Mouse (Mus musculus): ENCODE data around the gene Gipc3. TPM values are rescaled to one million over a fixed set of nuclear protein-coding genes. Genes with fewer than 3 reads are reported as not detected.

The Gipc3 gene
- polyA plus RNA-seq, 1 experiment: not detected

DNA sequence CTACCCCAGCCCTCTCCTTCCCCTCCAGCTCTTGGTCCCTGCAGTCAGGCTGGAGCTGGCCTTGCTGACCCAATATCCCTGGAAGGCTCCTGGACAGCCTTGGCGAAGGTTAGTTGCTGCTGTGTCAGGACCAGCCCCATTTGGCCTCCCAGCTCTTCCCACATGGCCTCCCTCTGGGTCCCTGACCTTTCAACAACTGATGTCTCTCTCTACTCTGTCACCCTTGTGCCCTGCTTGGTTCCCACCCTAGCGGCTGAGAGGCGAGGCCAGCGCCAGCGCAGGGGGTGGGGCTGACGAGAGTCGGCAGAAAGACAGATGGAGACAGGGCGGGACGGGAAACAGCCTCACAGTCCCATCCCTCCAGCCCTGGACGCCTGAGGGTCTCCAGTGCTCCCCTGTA, 14.7 kb downstream of the Gipc3 start, which contains the start of gene Tbxa2r:
Gene Tbxa2r (plus strand): TSS at position 346 of the 400 bp plus-strand sequence.
- H3K4me3 ChIP-seq (ENCODE audit: insufficient read depth, low read depth, low read length): no peak within 1 kb of the TSS; the same call in 1 of the 2 replicates
- no peaks in the 10 kb centered on the region for H3K4me1 ChIP-seq (ENCODE audit: control insufficient read depth, insufficient read depth, low read length)
- no peak for TF ChIP-seq CTCF (IDR thresholded peaks at IDR 0.05; ENCODE audit: insufficient read depth, low read depth, low read length)
- TF ChIP-seq POLR2A (IDR thresholded peaks at IDR 0.05; ENCODE audit: insufficient read depth, low read depth, low read length): no peak
- no peak within 1 kb of the TSS for H3K27ac ChIP-seq (ENCODE audit: insufficient read depth, low read depth, low read length)
- WGBS: 35% methylated on average over 10 of the region's 10 CpGs

DNA sequence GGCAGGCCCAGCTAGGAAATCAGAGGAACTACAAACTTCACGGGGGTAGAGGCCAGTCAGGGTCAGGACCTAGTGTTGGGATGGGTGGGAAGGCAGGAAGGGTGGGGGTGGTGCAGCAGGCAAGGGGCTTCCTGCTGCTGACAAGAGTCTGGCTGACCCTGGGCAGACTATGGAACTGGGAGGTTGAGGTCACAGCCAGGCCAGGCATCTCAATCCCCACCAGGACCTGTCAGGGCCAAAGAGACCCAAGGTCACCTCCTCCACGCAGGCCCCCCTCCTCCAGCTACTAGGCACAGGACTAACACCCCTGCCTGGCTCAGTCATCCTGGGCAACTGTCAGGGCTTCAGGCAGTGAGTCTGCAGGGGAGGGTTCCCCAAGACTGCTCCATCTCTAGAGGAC, 15.1 kb downstream of the Gipc3 start:
- WGBS: 65% methylated on average over 2 of the region's 2 CpGs

DNA sequence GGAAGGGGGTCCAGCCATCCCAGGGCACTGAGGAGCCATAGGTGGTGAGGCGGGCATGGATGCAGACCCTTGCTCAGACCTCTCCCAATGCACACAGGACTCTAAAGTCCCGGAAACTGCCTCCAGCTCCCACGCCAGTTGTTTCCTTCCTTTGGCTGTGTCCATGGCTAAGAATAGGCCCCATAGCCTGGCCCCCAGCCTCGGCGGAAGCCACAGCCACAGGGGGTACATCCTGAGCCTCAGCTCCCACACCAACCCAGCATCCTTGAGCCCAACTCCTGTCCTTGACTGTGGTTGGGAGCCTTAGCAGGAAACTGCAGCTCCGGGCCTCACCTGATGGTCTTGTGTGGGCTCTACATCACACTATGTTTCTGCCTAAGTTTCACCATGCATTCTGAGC, 16.2 kb downstream of the Gipc3 start:
- H3K4me3 ChIP-seq (ENCODE audit: insufficient read depth, low read depth, low read length): no peak overlapping the region
- no peak for TF ChIP-seq CTCF (IDR thresholded peaks at IDR 0.05; ENCODE audit: insufficient read depth, low read depth, low read length)
- no peak for TF ChIP-seq POLR2A (IDR thresholded peaks at IDR 0.05; ENCODE audit: insufficient read depth, low read depth, low read length)
- H3K4me1 ChIP-seq (ENCODE audit: control insufficient read depth, insufficient read depth, low read length): peaks cover 5% of the 10 kb centered on the region; the same call in 1 of the 2 replicates
- WGBS: 72% methylated on average over 6 of the region's 6 CpGs
- H3K27ac ChIP-seq (ENCODE audit: insufficient read depth, low read depth, low read length): peak overlapping the region; percentile 20; the same call in 1 of the 2 replicates

More for the DNA sequence above, 15.1 kb downstream of the Gipc3 start:
- Histone ChIP-seq H3K4me1 (ENCODE audit: control insufficient read depth, insufficient read depth, low read length) (no peaks in the 10 kb centered on the region), H3K27ac (ENCODE audit: insufficient read depth, low read depth, low read length) (no peak overlapping the region), H3K4me3 (ENCODE audit: insufficient read depth, low read depth, low read length) (no peak overlapping the region)
- TF ChIP-seq POLR2A (IDR thresholded peaks at IDR 0.05; ENCODE audit: insufficient read depth, low read depth, low read length) (no peak), CTCF (IDR thresholded peaks at IDR 0.05; ENCODE audit: insufficient read depth, low read depth, low read length) (no peak)

DNA sequence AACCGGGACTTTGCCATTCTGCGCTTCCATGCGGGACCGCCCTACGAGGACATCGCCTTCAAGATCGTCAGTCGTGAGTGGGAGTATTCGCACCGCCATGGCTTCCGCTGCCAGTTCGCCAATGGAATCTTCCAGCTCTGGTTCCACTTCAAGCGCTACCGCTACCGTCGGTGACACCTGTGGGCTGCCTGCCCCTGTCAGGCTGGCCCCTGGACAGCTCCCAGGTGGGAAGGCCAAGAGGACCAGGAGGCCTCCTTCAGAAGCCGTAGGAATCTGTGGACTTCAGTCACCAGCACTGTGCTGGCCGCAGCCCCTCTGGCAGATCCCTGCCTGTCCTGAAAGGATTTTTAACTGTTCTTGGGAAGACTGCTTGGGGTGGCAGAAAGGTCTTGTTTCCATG, 17.3 kb downstream of the Gipc3 start:
- H3K27ac ChIP-seq (ENCODE audit: insufficient read depth, low read depth, low read length): no peak overlapping the region
- no peak overlapping the region for H3K4me3 ChIP-seq (ENCODE audit: insufficient read depth, low read depth, low read length)
- no peak for TF ChIP-seq CTCF (IDR thresholded peaks at IDR 0.05; ENCODE audit: insufficient read depth, low read depth, low read length)
- no peak for TF ChIP-seq POLR2A (IDR thresholded peaks at IDR 0.05; ENCODE audit: insufficient read depth, low read depth, low read length)
- peaks cover 5% of the 10 kb centered on the region; the same call in 1 of the 2 replicates for H3K4me1 ChIP-seq (ENCODE audit: control insufficient read depth, insufficient read depth, low read length)
- WGBS: 93% methylated on average over 18 of the region's 18 CpGs

DNA sequence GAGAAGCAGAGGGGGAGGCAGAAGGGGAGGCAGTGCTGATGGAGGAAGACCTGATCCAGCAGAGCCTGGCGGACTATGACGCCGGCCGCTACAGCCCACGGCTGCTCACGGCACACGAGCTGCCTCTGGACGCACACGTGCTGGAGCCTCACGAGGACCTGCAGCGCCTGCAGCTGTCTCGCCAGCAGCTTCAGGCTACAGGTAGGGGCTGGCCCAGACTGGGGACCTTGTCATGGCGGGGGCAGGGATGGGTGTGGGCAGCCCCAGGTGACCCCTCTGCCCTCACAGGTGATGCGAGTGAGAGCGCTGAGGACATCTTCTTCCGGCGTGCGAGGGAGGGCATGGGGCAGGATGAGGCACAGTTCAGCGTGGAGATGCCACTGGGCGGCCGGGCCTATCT, 17.9 kb downstream of the Gipc3 start:
- WGBS: 94% methylated on average over 21 of the region's 21 CpGs
- Histone ChIP-seq H3K4me1 (ENCODE audit: control insufficient read depth, insufficient read depth, low read length) (peaks cover 7% of the 10 kb centered on the region), H3K27ac (ENCODE audit: insufficient read depth, low read depth, low read length) (no peak overlapping the region), H3K4me3 (ENCODE audit: insufficient read depth, low read depth, low read length) (no peak overlapping the region)
- TF ChIP-seq CTCF (IDR thresholded peaks at IDR 0.05; ENCODE audit: insufficient read depth, low read depth, low read length) (no peak), POLR2A (IDR thresholded peaks at IDR 0.05; ENCODE audit: insufficient read depth, low read depth, low read length) (no peak)

DNA sequence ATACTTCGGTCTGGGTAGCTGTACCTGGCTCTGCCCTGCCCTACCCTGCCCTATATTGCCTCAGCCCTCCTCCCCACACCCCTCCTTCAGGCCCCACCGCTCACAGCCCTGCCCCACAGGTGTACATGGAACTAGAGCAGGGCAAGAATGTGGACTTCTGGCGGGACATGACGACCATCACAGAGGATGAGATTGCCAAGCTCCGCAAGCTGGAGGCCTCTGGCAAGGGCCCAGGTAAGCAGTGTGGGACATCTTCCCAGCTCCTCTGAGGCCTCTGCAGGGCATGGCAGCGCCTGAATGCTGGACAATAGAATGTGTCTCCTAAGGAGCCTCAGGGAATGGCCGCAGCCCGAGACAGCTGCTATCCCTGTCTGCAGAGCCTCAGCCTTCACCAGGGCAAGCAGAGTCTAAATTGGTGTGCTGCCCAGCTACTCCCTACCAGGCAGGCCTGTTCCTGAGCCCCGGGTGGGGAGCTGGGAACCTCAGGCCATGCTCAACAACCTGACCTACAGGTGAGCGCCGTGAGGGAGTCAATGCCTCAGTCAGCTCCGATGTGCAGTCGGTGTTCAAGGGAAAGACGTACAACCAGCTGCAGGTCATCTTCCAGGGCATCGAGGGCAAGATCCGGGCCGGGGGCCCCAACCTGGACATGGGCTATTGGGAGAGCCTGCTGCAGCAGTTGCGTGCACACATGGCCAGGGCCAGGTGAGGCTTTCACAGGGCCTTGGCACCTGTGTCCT, 19.1 kb downstream of the Gipc3 start:
- Histone ChIP-seq H3K4me1 (ENCODE audit: control insufficient read depth, insufficient read depth, low read length) (peaks cover 19% of the 10 kb centered on the region), H3K4me3 (ENCODE audit: insufficient read depth, low read depth, low read length) (no peak overlapping the region), H3K27ac (ENCODE audit: insufficient read depth, low read depth, low read length) (no peak overlapping the region)
- TF ChIP-seq CTCF (IDR thresholded peaks at IDR 0.05; ENCODE audit: insufficient read depth, low read depth, low read length) (no peak), POLR2A (IDR thresholded peaks at IDR 0.05; ENCODE audit: insufficient read depth, low read depth, low read length) (no peak)
- 93% methylated on average over 18 of the region's 18 CpGs for WGBS

DNA sequence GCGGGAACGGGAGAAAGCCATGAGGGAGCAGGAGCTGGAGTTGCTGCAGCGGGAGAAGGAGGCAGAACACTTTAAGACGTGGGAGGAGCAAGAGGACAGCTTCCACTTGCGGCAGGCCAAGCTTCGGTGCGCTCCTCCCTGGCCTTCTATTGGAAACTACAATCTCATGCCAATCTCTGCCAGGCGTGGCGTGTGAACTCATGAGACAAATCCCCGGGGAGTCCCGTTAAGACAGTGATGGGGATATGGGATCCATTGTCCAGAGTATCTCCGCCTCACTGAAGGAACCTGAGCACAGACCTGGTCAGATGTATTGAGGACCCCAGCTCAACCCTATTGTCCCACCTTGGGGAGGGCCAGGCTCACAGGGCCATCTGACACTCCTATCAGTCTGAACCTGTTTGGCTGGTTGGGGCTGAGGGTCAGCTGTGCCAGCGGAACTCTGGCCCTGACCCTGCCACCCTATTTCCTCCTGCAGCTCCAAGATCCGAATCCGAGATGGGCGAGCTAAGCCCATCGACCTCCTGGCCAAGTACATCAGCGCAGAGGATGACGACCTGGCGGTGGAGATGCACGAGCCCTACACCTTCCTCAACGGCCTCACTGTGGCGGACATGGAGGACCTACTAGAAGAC, 19.8 kb downstream of the Gipc3 start:
- Histone ChIP-seq H3K27ac (ENCODE audit: insufficient read depth, low read depth, low read length) (no peak overlapping the region), H3K4me1 (ENCODE audit: control insufficient read depth, insufficient read depth, low read length) (peaks cover 24% of the 10 kb centered on the region), H3K4me3 (ENCODE audit: insufficient read depth, low read depth, low read length) (no peak overlapping the region)
- TF ChIP-seq POLR2A (IDR thresholded peaks at IDR 0.05; ENCODE audit: insufficient read depth, low read depth, low read length) (no peak), CTCF (IDR thresholded peaks at IDR 0.05; ENCODE audit: insufficient read depth, low read depth, low read length) (no peak)
- 90% methylated on average over 23 of the region's 23 CpGs for WGBS

DNA sequence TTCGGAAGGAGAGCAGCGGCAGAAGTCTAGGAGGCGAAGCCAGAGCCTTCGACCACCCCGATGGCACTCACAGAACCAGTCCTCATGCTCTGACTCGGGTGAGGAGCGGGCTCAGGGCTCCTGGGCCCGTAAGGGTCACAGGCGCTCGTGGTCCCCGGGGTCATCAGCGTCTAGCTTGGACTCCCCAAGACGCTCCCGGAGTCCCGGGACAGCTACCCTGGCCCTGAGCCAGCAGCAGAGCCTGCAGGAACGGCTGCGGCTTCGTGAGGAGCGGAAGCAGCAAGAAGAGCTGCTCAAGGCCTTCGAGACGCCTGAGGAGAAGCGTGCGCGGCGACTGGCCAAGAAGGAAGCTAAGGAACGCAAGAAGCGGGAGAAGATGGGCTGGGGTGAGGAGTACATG, 20.6 kb downstream of the Gipc3 start:
- Histone ChIP-seq H3K4me3 (ENCODE audit: insufficient read depth, low read depth, low read length) (no peak overlapping the region), H3K4me1 (ENCODE audit: control insufficient read depth, insufficient read depth, low read length) (peaks cover 24% of the 10 kb centered on the region), H3K27ac (ENCODE audit: insufficient read depth, low read depth, low read length) (no peak overlapping the region)
- TF ChIP-seq POLR2A (IDR thresholded peaks at IDR 0.05; ENCODE audit: insufficient read depth, low read depth, low read length) (no peak), CTCF (IDR thresholded peaks at IDR 0.05; ENCODE audit: insufficient read depth, low read depth, low read length) (no peak)
- 91% methylated on average over 27 of the region's 27 CpGs for WGBS

DNA sequence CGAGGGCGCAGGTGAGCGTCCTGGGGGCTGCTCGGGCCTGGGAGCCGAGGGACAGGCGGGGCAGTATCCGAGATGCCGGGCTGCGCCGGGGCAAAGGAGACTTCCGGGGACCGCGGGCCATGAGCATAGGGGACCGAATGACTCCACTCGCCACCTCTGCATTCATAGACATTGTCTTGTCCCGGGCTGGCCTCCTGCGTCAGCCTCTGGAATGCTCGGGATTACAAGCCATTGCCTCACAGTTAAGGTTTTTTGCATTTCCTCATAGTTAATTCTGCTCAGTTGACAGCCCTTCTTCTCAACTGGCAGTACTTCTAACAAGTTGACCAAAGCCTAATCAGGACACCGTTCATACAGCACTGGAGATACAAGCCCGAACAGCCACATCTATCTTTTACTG, 21.6 kb downstream of the Gipc3 start:
- H3K4me3 ChIP-seq (ENCODE audit: insufficient read depth, low read depth, low read length): peak overlapping the region; percentile 91
- H3K27ac ChIP-seq (ENCODE audit: insufficient read depth, low read depth, low read length): peak overlapping the region; percentile 99; the same call in 1 of the 2 replicates
- TF ChIP-seq CTCF (IDR thresholded peaks at IDR 0.05; ENCODE audit: insufficient read depth, low read depth, low read length): no peak
- no peak for TF ChIP-seq POLR2A (IDR thresholded peaks at IDR 0.05; ENCODE audit: insufficient read depth, low read depth, low read length)
- peaks cover 24% of the 10 kb centered on the region for H3K4me1 ChIP-seq (ENCODE audit: control insufficient read depth, insufficient read depth, low read length)
- 3% methylated on average over 20 of the region's 20 CpGs for WGBS

Measured in olfactory bulb, adult 2 months (tissue).